ENCODE assay signal across 8 mouse cellular contexts in genomic region chr4:147187283-147187965, GRCm38 (mm10). TPM values are rescaled to one million over a fixed set of nuclear protein-coding genes. Genes with fewer than 3 reads are reported as not detected.
DNase-seq lines count a peak whose midpoint lies in the region; ATAC-seq and TF ChIP-seq lines count a peak whose summit lies in the region.
"Not testable (repeated sequence)": the region's sequence is repeated elsewhere in the genome, so short reads cannot be mapped to it uniquely, and the experiment has no call there.

No protein-coding gene starts in this region.

- peak; percentile 41; the same call in 1 of the 2 replicates for ATAC-seq in forebrain, embryonic 15.5 days (replicated peaks)
- ATAC-seq in hindbrain, embryonic 12.5 days (ENCODE audit: low FRiP score): peak; percentile 75
- ATAC-seq in lung, embryonic 15.5 days (ENCODE audit: borderline replicate concordance, extremely low read depth, low FRiP score, low TSS enrichment): peak; percentile 84
- peak; percentile 70 for ATAC-seq in midbrain, postnatal 0 days (ENCODE audit: low FRiP score)
- peak; percentile 71 for ATAC-seq in stomach, embryonic 16.5 days (ENCODE audit: insufficient read depth, low FRiP score)

- H3K9ac ChIP-seq in forebrain, embryonic 15.5 days (replicated peaks); hindbrain, embryonic 12.5 days; lung, embryonic 15.5 days; midbrain, postnatal 0 days (replicated peaks; ENCODE audit: low read length, poor library complexity, severe bottlenecking); stomach, embryonic 16.5 days (ENCODE audit: low read length): not testable (repeated sequence)

- H3K4me3 ChIP-seq in embryonic facial prominence, embryonic 10.5 days; forebrain, embryonic 15.5 days; hindbrain, embryonic 12.5 days; limb, embryonic 10.5 days; lung, embryonic 15.5 days; midbrain, postnatal 0 days (ENCODE audit: low read depth, low read length); stomach, embryonic 16.5 days (replicated peaks; ENCODE audit: low read length): not testable (repeated sequence)

- TF ChIP-seq CTCF in midbrain, postnatal 0 days (IDR thresholded peaks at IDR 0.05): not testable (repeated sequence)

- H3K9me3 ChIP-seq in embryonic facial prominence, embryonic 10.5 days: peaks cover 14% of the 10 kb centered on the region
- H3K9me3 ChIP-seq in forebrain, embryonic 15.5 days: peaks cover 10% of the 10 kb centered on the region
- not testable (repeated sequence) for H3K9me3 ChIP-seq in hindbrain, embryonic 12.5 days (replicated peaks); limb, embryonic 10.5 days (replicated peaks); lung, embryonic 15.5 days; midbrain, postnatal 0 days (ENCODE audit: low read length); stomach, embryonic 16.5 days (replicated peaks; ENCODE audit: control insufficient read depth, low read length)

- not testable (repeated sequence) for H3K27me3 ChIP-seq in embryonic facial prominence, embryonic 10.5 days (replicated peaks; ENCODE audit: low read depth, poor library complexity, severe bottlenecking); forebrain, embryonic 15.5 days; hindbrain, embryonic 12.5 days; limb, embryonic 10.5 days (ENCODE audit: low read depth, poor library complexity, severe bottlenecking); lung, embryonic 15.5 days; midbrain, postnatal 0 days (ENCODE audit: insufficient read depth, low read length); stomach, embryonic 16.5 days (ENCODE audit: control insufficient read depth, insufficient read depth, low read length)

- H3K27ac ChIP-seq in embryonic facial prominence, embryonic 10.5 days (replicated peaks); forebrain, embryonic 15.5 days (replicated peaks); hindbrain, embryonic 12.5 days; limb, embryonic 10.5 days; lung, embryonic 15.5 days; midbrain, postnatal 0 days (ENCODE audit: low read depth, low read length); stomach, embryonic 16.5 days (ENCODE audit: low read length): not testable (repeated sequence)

- not testable (repeated sequence) for H3K4me1 ChIP-seq in embryonic facial prominence, embryonic 10.5 days; forebrain, embryonic 15.5 days; hindbrain, embryonic 12.5 days; limb, embryonic 10.5 days; lung, embryonic 15.5 days; midbrain, postnatal 0 days (ENCODE audit: insufficient read depth, low read length); stomach, embryonic 16.5 days (ENCODE audit: control insufficient read depth, insufficient read depth, low read length)

- 67% methylated on average over 71 of the region's 71 CpGs for WGBS in embryonic facial prominence, embryonic 10.5 days
- 75% methylated on average over 70 of the region's 71 CpGs for WGBS in forebrain, embryonic 15.5 days
- 70% methylated on average over 69 of the region's 71 CpGs for WGBS in hindbrain, embryonic 12.5 days
- 64% methylated on average over 70 of the region's 71 CpGs for WGBS in limb, embryonic 10.5 days
- 58% methylated on average over 69 of the region's 71 CpGs for WGBS in lung, embryonic 15.5 days
- WGBS in midbrain, postnatal 0 days: 70% methylated on average over 63 of the region's 71 CpGs
- 60% methylated on average over 65 of the region's 71 CpGs for WGBS in stomach, embryonic 16.5 days

- DNase-seq in 3134 (ENCODE audit: extremely low read depth, insufficient read length, low spot score): peak; percentile 0
- peak; percentile 9 for DNase-seq in embryonic facial prominence, embryonic 10.5 days (ENCODE audit: low spot score)
- DNase-seq in limb, embryonic 10.5 days (ENCODE audit: low spot score): peak; percentile 29
- not testable (repeated sequence) for DNase-seq in midbrain, postnatal 0 days (ENCODE audit: low spot score)

- H3K4me2 ChIP-seq in forebrain, embryonic 15.5 days (replicated peaks); hindbrain, embryonic 12.5 days (replicated peaks); lung, embryonic 15.5 days; midbrain, postnatal 0 days (ENCODE audit: low read depth, low read length, poor library complexity, severe bottlenecking); stomach, embryonic 16.5 days (ENCODE audit: low read depth, low read length): not testable (repeated sequence)

- not testable (repeated sequence) for H3K36me3 ChIP-seq in embryonic facial prominence, embryonic 10.5 days (replicated peaks); forebrain, embryonic 15.5 days; hindbrain, embryonic 12.5 days; limb, embryonic 10.5 days; lung, embryonic 15.5 days; midbrain, postnatal 0 days (ENCODE audit: insufficient read depth, low read length); stomach, embryonic 16.5 days (ENCODE audit: control insufficient read depth, insufficient read depth, low read length)

RNA-seq across cellular contexts. Expression of gene Zfp991, which starts 55.6 kb away (rescaled TPM):
- polyA plus RNA-seq in embryonic facial prominence, embryonic 10.5 days (2016; fragmentation: Nextera tagmentation; extraction: Ambion mirVana): 7.5 and 9.3 TPM in 2 replicates
- 3.7 and 4.7 TPM in 2 replicates for polyA plus RNA-seq in forebrain, embryonic 15.5 days (2015; fragmentation: Nextera tagmentation; extraction: Ambion mirVana)
- 5.7 and 7.0 TPM in 2 replicates for polyA plus RNA-seq in hindbrain, embryonic 12.5 days (2016; fragmentation: Nextera tagmentation; extraction: Ambion mirVana)
- polyA plus RNA-seq in limb, embryonic 10.5 days (2016; fragmentation: Nextera tagmentation; extraction: Ambion mirVana): 8.3 and 9.5 TPM in 2 replicates
- polyA plus RNA-seq in lung, embryonic 15.5 days (2015; fragmentation: Nextera tagmentation; extraction: Ambion mirVana): 3.6 and 4.0 TPM in 2 replicates
- 4.1 and 5.7 TPM in 2 replicates for total RNA-seq in midbrain, postnatal 0 days (2014; rRNA removed)
- polyA plus RNA-seq in midbrain, postnatal 0 days (2015; fragmentation: Nextera tagmentation; extraction: Ambion mirVana): 4.1 and 5.0 TPM in 2 replicates
- 5.2 and 6.7 TPM in 2 replicates for polyA plus RNA-seq in stomach, embryonic 16.5 days (2015; fragmentation: Nextera tagmentation; extraction: Ambion mirVana)
